Mouse (Mus musculus) embryonic facial prominence, embryonic 12.5 days (tissue): ENCODE data around the gene Cdkal1. TPM values are rescaled to one million over a fixed set of nuclear protein-coding genes. Genes with fewer than 3 reads are reported as not detected.
A peak's percentile ranks its signal among the peaks of the same experiment; 100 is the strongest.

ENCODE experiments used
- ATAC-seq: fragments of 200-750 bp; cut with Nextera tagmentation; 2 replicates; pipeline ENCODE4 v1.8.0; 2017; ENCODE audit not compliant: insufficient number of reproducible peaks, insufficient read depth, low FRiP score, low TSS enrichment
- H3K27ac ChIP-seq: fragments of 300-500 bp; sonication (generic); 2 replicates; pipeline ENCODE4 v1.5.1; 2016; ENCODE audit warnings: mild to moderate bottlenecking
- H3K27me3 ChIP-seq: fragments of 300-500 bp; sonication (generic); 2 replicates; pipeline ENCODE4 v1.6.1; 2016; ENCODE audit warnings: mild to moderate bottlenecking, moderate library complexity
- H3K36me3 ChIP-seq: fragments of 300-500 bp; sonication (generic); 2 replicates; pipeline ENCODE4 v1.6.1; 2016; ENCODE audit warnings: mild to moderate bottlenecking
- H3K4me1 ChIP-seq: fragments of 300-500 bp; sonication (generic); 2 replicates; pipeline ENCODE4 v1.6.1; 2016
- H3K4me2 ChIP-seq: fragments of 300-500 bp; sonication (generic); replicated peaks from 2 replicates; pipeline ENCODE4 v1.6.1; 2016; ENCODE audit warnings: mild to moderate bottlenecking, moderate library complexity
- H3K4me3 ChIP-seq: fragments of 300-500 bp; sonication (generic); 2 replicates; pipeline ENCODE4 v1.5.1; 2016; ENCODE audit warnings: mild to moderate bottlenecking
- H3K9ac ChIP-seq: fragments of 300-500 bp; sonication (generic); 2 replicates; pipeline ENCODE4 v1.6.1; 2016; ENCODE audit warnings: mild to moderate bottlenecking, moderate library complexity
- H3K9me3 ChIP-seq: fragments of 300-500 bp; sonication (generic); 2 replicates; pipeline ENCODE4 v1.6.1; 2016; ENCODE audit warnings: mild to moderate bottlenecking, moderate library complexity
- WGBS: fragments of 180-500 bp; shearing (Covaris S2); methylation state at CpG from one replicate; pipeline ENCODE4 v1.1.7; 2016; 5-methylcytosine and 5-hydroxymethylcytosine counted together
- polyA plus RNA-seq: library from polyadenylated mRNA; unstranded; fragments of >200 nt; fragmentation: Nextera tagmentation; extraction: Ambion mirVana; gene quantifications from 2 replicates; pipeline ENCODE4 v1.2.1, GENCODE M21; 2016

Gene Cdkal1
- polyA plus RNA-seq, 1 experiment from 2014 or later: 42.7 TPM

DNA sequence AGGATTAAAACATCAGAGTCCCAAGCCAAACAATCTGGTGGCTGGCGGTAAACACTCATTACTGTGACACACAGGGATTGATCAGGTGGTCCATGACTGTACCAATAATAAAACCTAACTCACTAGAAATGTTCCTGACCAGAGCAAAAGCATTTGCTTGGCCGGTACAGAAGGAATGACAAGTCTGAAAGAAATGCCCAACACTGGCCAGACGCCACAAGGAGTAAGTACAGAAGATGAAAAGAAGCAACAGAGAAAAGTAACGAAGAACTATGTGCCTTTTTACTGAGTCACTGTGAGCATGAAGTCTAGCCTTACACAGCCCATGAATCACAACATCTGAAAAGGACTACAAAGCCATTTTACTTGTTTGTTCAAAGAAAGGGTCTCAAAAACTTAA, 24.3 kb downstream of the Cdkal1 start:
- H3K36me3 ChIP-seq: no peaks in the 10 kb centered on the region
- no peak overlapping the region for H3K4me3 ChIP-seq
- ATAC-seq: no peak
- H3K27ac ChIP-seq: no peak overlapping the region
- no peaks in the 10 kb centered on the region for H3K27me3 ChIP-seq
- WGBS: 80% methylated on average over 4 of the region's 4 CpGs
- H3K9me3 ChIP-seq: no peaks in the 10 kb centered on the region
- no peak overlapping the region for H3K4me2 ChIP-seq
- no peaks in the 10 kb centered on the region for H3K4me1 ChIP-seq
- H3K9ac ChIP-seq: no peak overlapping the region

GRCm38 (mm10) chr13:29828032-29828431, 27.4 kb downstream of the Cdkal1 start:
- no peak overlapping the region for H3K9ac ChIP-seq
- H3K36me3 ChIP-seq: no peaks in the 10 kb centered on the region
- no peaks in the 10 kb centered on the region for H3K27me3 ChIP-seq
- no peak overlapping the region for H3K4me3 ChIP-seq
- no peak overlapping the region for H3K4me2 ChIP-seq
- ATAC-seq: no peak
- 47% methylated on average over 1 of the region's 1 CpGs for whole genome bisulfite sequencing
- H3K4me1 ChIP-seq: no peaks in the 10 kb centered on the region
- no peaks in the 10 kb centered on the region for H3K9me3 ChIP-seq
- no peak overlapping the region for H3K27ac ChIP-seq

GRCm38 (mm10) chr13:29826469-29826868, 29.0 kb downstream of the Cdkal1 start:
- H3K4me1 ChIP-seq: no peaks in the 10 kb centered on the region
- 59% methylated on average over 2 of the region's 2 CpGs for WGBS
- H3K36me3 ChIP-seq: no peaks in the 10 kb centered on the region
- H3K27me3 ChIP-seq: no peaks in the 10 kb centered on the region
- H3K9ac ChIP-seq: no peak overlapping the region
- H3K27ac ChIP-seq: no peak overlapping the region
- H3K9me3 ChIP-seq: no peaks in the 10 kb centered on the region
- ATAC-seq: no peak
- H3K4me2 ChIP-seq: no peak overlapping the region
- H3K4me3 ChIP-seq: no peak overlapping the region

- Histone ChIP-seq H3K27me3 (no peaks in the 10 kb centered on the region), H3K4me2 (no peak overlapping the region), H3K4me3 (no peak overlapping the region), H3K9ac (no peak overlapping the region), H3K4me1 (no peaks in the 10 kb centered on the region), H3K27ac (no peak overlapping the region), H3K9me3 (no peaks in the 10 kb centered on the region), H3K36me3 (no peaks in the 10 kb centered on the region)
- no peak for ATAC-seq
These were observed 29.4 kb downstream of the Cdkal1 start for GRCm38 (mm10) chr13:29826041-29826440.

DNA sequence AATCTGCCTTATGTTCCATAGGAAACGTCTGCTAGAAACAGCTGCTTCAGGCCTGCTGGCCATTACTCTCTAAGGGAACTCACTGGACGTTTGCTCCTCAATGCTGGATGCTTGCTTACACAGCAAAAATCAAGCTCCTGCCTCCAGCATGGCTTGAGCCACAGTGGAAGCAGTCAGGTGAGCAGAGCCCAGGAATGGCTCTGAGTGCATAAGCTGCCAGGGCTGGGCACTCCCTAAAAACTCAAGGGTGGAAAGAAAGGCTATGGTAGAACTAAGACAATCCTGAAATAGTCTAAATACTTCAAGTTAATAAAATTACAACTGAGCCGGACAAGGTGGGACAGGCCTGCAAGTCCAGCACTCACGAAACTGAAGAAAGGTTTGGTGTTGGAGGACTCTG, 30.7 kb downstream of the Cdkal1 start:
- Histone ChIP-seq H3K4me3 (no peak overlapping the region), H3K4me1 (0 out of 2 replicates have a peak, but pooled peaks cover 5% of the 10 kb centered on the region), H3K9ac (no peak overlapping the region), H3K9me3 (no peaks in the 10 kb centered on the region), H3K27me3 (no peaks in the 10 kb centered on the region), H3K27ac (no peak overlapping the region), H3K4me2 (no peak overlapping the region), H3K36me3 (no peaks in the 10 kb centered on the region)
- WGBS: 69% methylated on average over 4 of the region's 4 CpGs
- no peak for ATAC-seq

DNA sequence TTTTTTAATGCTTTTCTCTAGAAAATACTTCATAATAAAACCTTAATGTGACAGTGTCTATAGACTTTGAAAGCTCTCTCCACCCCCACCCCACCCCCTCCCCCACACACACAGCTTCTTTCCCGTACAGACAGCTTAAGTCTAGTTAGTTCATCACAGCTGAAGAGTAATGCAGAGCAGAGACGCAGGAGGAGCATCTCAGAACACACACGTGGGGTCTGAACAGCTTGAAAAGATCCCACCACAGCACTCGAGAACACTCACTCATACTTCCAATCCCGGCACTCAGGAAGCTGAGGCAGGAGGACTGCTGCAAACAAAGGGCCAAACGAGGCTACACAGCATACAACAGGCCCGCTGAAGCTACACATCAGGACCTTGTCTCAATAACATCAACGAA, 31.1 kb downstream of the Cdkal1 start:
- H3K9me3 ChIP-seq: no peaks in the 10 kb centered on the region
- no peak for ATAC-seq

GRCm38 (mm10) chr13:29823906-29824305, 31.6 kb downstream of the Cdkal1 start:
- 76% methylated on average over 9 of the region's 9 CpGs for WGBS

More for the DNA sequence above, 31.1 kb downstream of the Cdkal1 start:
- 0 out of 2 replicates have a peak, but pooled peaks cover 5% of the 10 kb centered on the region for H3K4me1 ChIP-seq
- no peaks in the 10 kb centered on the region for H3K27me3 ChIP-seq
- H3K4me2 ChIP-seq: no peak overlapping the region
- H3K27ac ChIP-seq: no peak overlapping the region
- WGBS: 84% methylated on average over 8 of the region's 8 CpGs
- H3K4me3 ChIP-seq: no peak overlapping the region
- H3K36me3 ChIP-seq: no peaks in the 10 kb centered on the region
- no peak overlapping the region for H3K9ac ChIP-seq

DNA sequence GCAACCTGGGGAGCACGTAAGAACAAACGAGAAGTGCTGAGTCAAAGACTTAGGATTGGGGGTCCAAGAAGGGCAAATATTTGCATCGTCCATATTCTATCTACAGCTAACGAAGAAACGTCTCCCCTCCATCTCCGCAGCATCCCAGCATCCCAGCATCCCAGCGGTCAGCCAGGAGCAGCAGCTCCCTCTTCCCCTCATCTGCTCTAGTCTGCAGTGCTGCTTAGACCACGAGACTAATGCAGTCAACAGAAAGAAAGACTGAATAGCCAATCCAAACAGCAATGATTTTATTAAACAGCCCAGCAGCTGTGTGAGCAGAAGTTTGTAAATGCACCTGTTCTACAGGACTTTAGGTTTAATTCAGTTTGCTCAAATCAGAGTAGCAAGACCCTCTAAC, 32.0 kb downstream of the Cdkal1 start:
- no peak overlapping the region for H3K4me3 ChIP-seq
- H3K27me3 ChIP-seq: no peaks in the 10 kb centered on the region
- no peaks in the 10 kb centered on the region for H3K36me3 ChIP-seq
- H3K4me2 ChIP-seq: no peak overlapping the region
- 88% methylated on average over 8 of the region's 8 CpGs for WGBS
- H3K9me3 ChIP-seq: no peaks in the 10 kb centered on the region
- H3K4me1 ChIP-seq: 0 out of 2 replicates have a peak, but pooled peaks cover 5% of the 10 kb centered on the region
- no peak overlapping the region for H3K9ac ChIP-seq
- H3K27ac ChIP-seq: no peak overlapping the region
- no peak for ATAC-seq

More at GRCm38 (mm10) chr13:29823906-29824305, 31.6 kb downstream of the Cdkal1 start:
- Histone ChIP-seq H3K9me3 (no peaks in the 10 kb centered on the region), H3K9ac (no peak overlapping the region), H3K4me2 (no peak overlapping the region), H3K27me3 (no peaks in the 10 kb centered on the region), H3K4me1 (0 out of 2 replicates have a peak, but pooled peaks cover 5% of the 10 kb centered on the region), H3K27ac (no peak overlapping the region), H3K36me3 (no peaks in the 10 kb centered on the region), H3K4me3 (no peak overlapping the region)
- ATAC-seq: 0 out of 2 replicates have a peak, but pooled peaks have one; percentile 64

- H3K27me3 ChIP-seq: no peaks in the 10 kb centered on the region
- WGBS: 74% methylated on average over 9 of the region's 9 CpGs
- H3K4me3 ChIP-seq: no peak overlapping the region
- no peaks in the 10 kb centered on the region for H3K36me3 ChIP-seq
- H3K27ac ChIP-seq: no peak overlapping the region
- H3K9me3 ChIP-seq: no peaks in the 10 kb centered on the region
- 0 out of 2 replicates have a peak, but pooled peaks cover 5% of the 10 kb centered on the region for H3K4me1 ChIP-seq
- H3K9ac ChIP-seq: no peak overlapping the region
- H3K4me2 ChIP-seq: no peak overlapping the region
- no peak for ATAC-seq
These were observed 35.4 kb downstream of the Cdkal1 start for GRCm38 (mm10) chr13:29819910-29820583.

DNA sequence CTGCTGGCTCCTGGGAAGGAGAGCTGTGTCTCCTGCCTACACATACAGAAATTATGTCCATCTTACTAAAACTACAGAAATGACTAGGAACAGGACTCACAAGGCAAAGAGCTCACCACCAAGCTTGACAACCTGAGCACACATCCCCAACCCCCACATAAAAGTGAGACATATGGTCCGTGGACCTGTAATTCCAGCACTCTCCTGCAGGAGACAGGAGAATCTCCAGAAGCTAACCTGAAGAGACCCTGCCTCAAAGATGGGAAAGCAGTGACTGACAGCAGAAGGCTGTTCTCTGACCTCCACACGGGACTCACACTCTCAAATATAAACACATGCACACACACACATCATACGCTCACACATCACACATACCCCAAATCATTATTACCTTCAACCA, 36.3 kb downstream of the Cdkal1 start:
- H3K9me3 ChIP-seq: no peaks in the 10 kb centered on the region
- H3K27me3 ChIP-seq: no peaks in the 10 kb centered on the region
- ATAC-seq: no peak
- H3K4me3 ChIP-seq: no peak overlapping the region
- WGBS: 77% methylated on average over 3 of the region's 3 CpGs
- 0 out of 2 replicates have a peak, but pooled peaks cover 5% of the 10 kb centered on the region for H3K4me1 ChIP-seq
- H3K27ac ChIP-seq: no peak overlapping the region
- no peak overlapping the region for H3K9ac ChIP-seq
- H3K36me3 ChIP-seq: no peaks in the 10 kb centered on the region
- no peak overlapping the region for H3K4me2 ChIP-seq

DNA sequence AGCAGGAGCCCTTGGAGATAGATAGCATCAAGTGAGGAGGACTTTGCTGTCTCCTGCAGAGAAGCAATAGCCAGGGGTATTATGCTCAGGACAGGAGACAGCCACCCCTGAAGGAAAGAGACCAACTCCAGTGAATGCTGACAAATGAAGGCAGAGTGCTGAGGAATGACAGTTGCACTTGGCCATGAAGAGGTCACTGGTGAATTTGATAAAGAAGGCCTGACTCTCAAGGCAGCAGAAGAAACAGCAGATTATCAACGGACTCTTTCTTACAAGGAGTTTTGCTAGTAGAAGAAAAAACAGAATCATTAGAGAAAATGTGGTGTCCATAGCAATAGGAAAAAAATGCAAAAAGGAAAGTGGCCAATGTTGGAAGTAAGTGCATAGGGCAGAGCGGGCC, 37.2 kb downstream of the Cdkal1 start:
- Histone ChIP-seq H3K36me3 (no peaks in the 10 kb centered on the region), H3K27ac (no peak overlapping the region), H3K4me1 (0 out of 2 replicates have a peak, but pooled peaks cover 5% of the 10 kb centered on the region), H3K4me3 (no peak overlapping the region), H3K27me3 (no peaks in the 10 kb centered on the region), H3K9ac (no peak overlapping the region), H3K9me3 (no peaks in the 10 kb centered on the region), H3K4me2 (no peak overlapping the region)
- ATAC-seq: no peak
- WGBS: 98% methylated on average over 2 of the region's 2 CpGs

GRCm38 (mm10) chr13:29810780-29811179, 44.7 kb downstream of the Cdkal1 start:
- no peak overlapping the region for H3K4me2 ChIP-seq
- no peaks in the 10 kb centered on the region for H3K36me3 ChIP-seq
- 81% methylated on average over 4 of the region's 4 CpGs for WGBS
- H3K27ac ChIP-seq: no peak overlapping the region
- no peak overlapping the region for H3K4me3 ChIP-seq
- no peaks in the 10 kb centered on the region for H3K27me3 ChIP-seq
- no peak for ATAC-seq
- no peak overlapping the region for H3K9ac ChIP-seq
- no peaks in the 10 kb centered on the region for H3K4me1 ChIP-seq
- no peaks in the 10 kb centered on the region for H3K9me3 ChIP-seq
